Comparison of ENCODE assay signal across 8 mouse cellular contexts in the genomic region with DNA sequence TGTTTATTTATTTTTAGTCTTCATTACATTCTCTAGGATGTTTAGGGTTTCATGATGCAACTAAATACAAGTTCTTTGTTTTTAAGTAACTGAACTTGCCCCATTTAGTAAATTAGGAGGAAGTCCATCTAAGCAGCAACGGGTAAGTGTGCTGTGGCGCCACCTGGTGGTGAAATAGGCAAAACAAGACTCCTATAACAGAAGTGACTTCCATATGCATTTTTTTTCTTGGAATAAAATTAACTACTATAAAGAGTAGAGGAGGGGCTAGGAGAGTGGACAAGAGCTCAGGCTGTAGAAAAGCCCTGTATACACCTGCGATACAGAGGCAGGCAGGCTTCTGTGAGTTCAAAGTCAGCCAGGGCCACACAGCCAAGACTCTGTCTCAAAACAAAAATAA. TPM values are rescaled to one million over a fixed set of nuclear protein-coding genes. Genes with fewer than 3 reads are reported as not detected.
DNase-seq lines count a peak whose midpoint lies in the region; ATAC-seq and TF ChIP-seq lines count a peak whose summit lies in the region.

No protein-coding gene starts in this region.

- WGBS in liver, postnatal 0 days (ENCODE audit: insufficient replicate concordance): 21% methylated on average over 3 of the region's 3 CpGs

- H3K27ac ChIP-seq in liver, postnatal 0 days (ENCODE audit: low read depth): no peak overlapping the region

- no peak for ATAC-seq in Patski
- no peak for ATAC-seq in liver, postnatal 0 days

- H3K27me3 ChIP-seq in Patski: no peaks in the 10 kb centered on the region
- H3K27me3 ChIP-seq in liver, postnatal 0 days (ENCODE audit: insufficient read depth, low read length): no peaks in the 10 kb centered on the region

- H3K4me3 ChIP-seq in liver, postnatal 0 days (ENCODE audit: low read depth, low read length): no peak overlapping the region

- no peaks in the 10 kb centered on the region for H3K4me1 ChIP-seq in liver, postnatal 0 days (ENCODE audit: insufficient read depth)

- in situ Hi-C loops in Patski (cut with MboI; ENCODE audit: low pct_unique_long_range_greater_than_20kb): loop anchor here (5.0 to 25.0 kb wide), 2 partner anchors 161 to 366 kb away; no protein-coding TSS in a partner anchor

- CTCF ChIA-PET in Patski (lab: Charles Lee): interaction anchor here (1.4 kb wide), 1 partner anchor 31 kb away, joined by 3 read pairs; no protein-coding TSS in a partner anchor

- no peaks in the 10 kb centered on the region for H3K9me3 ChIP-seq in liver, postnatal 0 days (ENCODE audit: low read length)

- no peak overlapping the region for H3K4me2 ChIP-seq in liver, postnatal 0 days (ENCODE audit: low read depth, low read length)

- POLR2A ChIA-PET in Patski (lab: Charles Lee): no interaction called here

- DNase-seq in B cell, adult 2 months: peak; percentile 84 to 87
- no peak for DNase-seq in Patski (ENCODE audit: low read depth, low spot score)
- peak; percentile 74 to 77 for DNase-seq in cerebellum, postnatal 36 days
- peak; percentile 84 for DNase-seq in gastrocnemius, postnatal 10 days
- DNase-seq in kidney, postnatal 25 days: peak; percentile 76 to 91
- peak; percentile 82 for DNase-seq in liver, postnatal 0 days
- peak; percentile 63 for DNase-seq in ovary, postnatal 14 days (ENCODE audit: low spot score)
- peak; percentile 75 for DNase-seq in thymus, postnatal 14 days

- no peak overlapping the region for H3K9ac ChIP-seq in liver, postnatal 0 days (replicated peaks)

- peak; percentile 77 for TF ChIP-seq CTCF in Patski (IDR thresholded peaks at IDR 0.05)
- peak; percentile 89 for TF ChIP-seq CTCF in liver, postnatal 0 days (IDR thresholded peaks at IDR 0.05; ENCODE audit: low read depth)

- no peaks in the 10 kb centered on the region for H3K36me3 ChIP-seq in liver, postnatal 0 days (replicated peaks; ENCODE audit: insufficient read depth, low read length)

- TF ChIP-seq EP300 in liver, postnatal 0 days (IDR thresholded peaks at IDR 0.05; ENCODE audit: low read depth): no peak

RNA-seq across cellular contexts. Expression of gene Cox20, which starts 15.5 kb away (rescaled TPM):
- polyA plus RNA-seq in Patski (2021): 98.4 TPM
- 10 to 100 TPM; 35.3 to 38.1 TPM for total RNA-seq in gastrocnemius, postnatal 10 days (2021)
- 98.3 and 109 TPM in 2 replicates for polyA plus RNA-seq in liver, postnatal 0 days (2015; fragmentation: Nextera tagmentation; extraction: Ambion mirVana)

RNA-seq across cellular contexts. Expression of gene Hnrnpu, which starts 34.2 kb away (rescaled TPM):
- polyA plus RNA-seq in Patski (2021): 500 TPM
- 100 to 1,000 TPM; 180 to 224 TPM for total RNA-seq in gastrocnemius, postnatal 10 days (2021)
- 106 and 132 TPM in 2 replicates for polyA plus RNA-seq in liver, postnatal 0 days (2015; fragmentation: Nextera tagmentation; extraction: Ambion mirVana)
